In the genomic region with DNA sequence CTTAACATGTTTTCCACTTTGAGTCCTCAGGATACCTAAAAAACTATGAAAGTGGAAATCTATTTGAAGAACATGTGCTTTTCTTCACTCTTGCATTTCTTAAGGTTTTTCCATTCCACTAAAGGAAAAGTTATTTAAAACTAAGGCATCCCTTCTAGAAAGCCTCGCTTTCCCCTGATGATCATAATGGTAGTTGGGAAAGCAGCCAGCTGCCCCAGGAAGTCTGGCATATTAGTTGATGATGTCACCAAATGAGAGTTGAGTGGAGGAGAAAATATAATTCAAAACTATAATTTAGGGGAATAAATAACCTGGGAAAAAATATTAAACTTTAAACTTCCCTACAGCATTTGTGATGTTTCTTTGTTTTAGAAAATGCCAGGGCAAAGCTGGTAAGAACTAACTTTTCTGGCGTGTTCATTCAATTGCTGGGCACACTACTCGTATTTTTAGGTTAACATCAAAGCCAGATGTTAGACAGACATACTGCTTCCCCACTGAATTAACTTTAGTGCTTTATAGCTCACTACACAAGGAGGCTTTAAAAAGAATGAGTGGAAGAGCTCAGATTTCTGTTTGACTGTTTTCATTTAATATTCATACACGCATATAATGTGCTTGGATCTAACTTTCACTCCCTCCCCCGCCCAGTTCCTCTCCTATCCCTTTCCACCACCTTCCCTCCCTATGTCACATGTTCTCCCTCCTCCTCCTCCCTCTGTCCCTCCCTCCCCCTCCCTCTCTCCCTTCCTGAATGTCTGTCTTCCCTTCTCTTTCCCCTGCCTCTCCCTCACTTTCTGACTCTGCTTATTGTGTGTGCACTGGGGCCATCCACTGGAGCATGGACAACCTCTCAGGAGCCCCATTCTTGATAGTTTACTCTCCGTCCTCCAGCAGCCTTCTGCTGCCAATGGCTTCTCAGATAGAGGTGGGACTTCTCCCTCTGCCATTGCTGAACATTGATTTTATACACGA, we compare ENCODE assay signal across 14 mouse cellular contexts. TPM values are rescaled to one million over a fixed set of nuclear protein-coding genes. Genes with fewer than 3 reads are reported as not detected.
DNase-seq lines count a peak whose midpoint lies in the region; ATAC-seq lines count a peak whose summit lies in the region.
"Had no signal": no experiment of that assay in that cellular context is flagged by ENCODE, and none has a peak within 500 bp of the region (broad histone marks: within the 10 kb centered on the region; RNA-seq: fewer than 3 reads in every experiment).

No protein-coding gene starts in this region.

- 0 out of 2 replicates have a peak, but pooled peaks cover 3% of the 10 kb centered on the region for H3K4me1 ChIP-seq in kidney, embryonic 16.5 days (ENCODE audit: insufficient read depth, low read length)
- H3K4me1 ChIP-seq in embryonic facial prominence, embryonic 11.5 days (ENCODE audit: control insufficient read depth, insufficient read depth, low read length), result no peaks in the 10 kb centered on the region
- peaks cover 32% of the 10 kb centered on the region for H3K4me1 ChIP-seq in limb, embryonic 13.5 days
- H3K4me1 ChIP-seq in forebrain, embryonic 10.5 days, result no peaks in the 10 kb centered on the region

- H3K9ac ChIP-seq in kidney, embryonic 16.5 days (replicated peaks; ENCODE audit: low read length), result no peak overlapping the region
- H3K9ac ChIP-seq in embryonic facial prominence, embryonic 11.5 days (replicated peaks; ENCODE audit: low read length), result no peak overlapping the region
- H3K9ac ChIP-seq in limb, embryonic 13.5 days, result no peak overlapping the region

- no peaks in the 10 kb centered on the region for H3K9me3 ChIP-seq in kidney, embryonic 16.5 days (ENCODE audit: low read length)
- H3K9me3 ChIP-seq in embryonic facial prominence, embryonic 11.5 days (replicated peaks; ENCODE audit: control insufficient read depth, low read length), result no peaks in the 10 kb centered on the region
- no peaks in the 10 kb centered on the region for H3K9me3 ChIP-seq in limb, embryonic 13.5 days
- H3K9me3 ChIP-seq in forebrain, embryonic 10.5 days, result no peaks in the 10 kb centered on the region

- H3K4me3 ChIP-seq in kidney, embryonic 16.5 days (ENCODE audit: low read length), result no peak overlapping the region
- no peak overlapping the region for H3K4me3 ChIP-seq in embryonic facial prominence, embryonic 11.5 days (ENCODE audit: low read depth, low read length)
- no peak overlapping the region for H3K4me3 ChIP-seq in limb, embryonic 13.5 days
- H3K4me3 ChIP-seq in forebrain, embryonic 10.5 days, result no peak overlapping the region
- H3K4me3 ChIP-seq: layer of hippocampus, adult 2 months had no signal

- DNase-seq in frontal cortex, postnatal 36 days (ENCODE audit: low spot score in 2 of 2), result no peak
- no peak for DNase-seq in kidney, adult 18-20 months
- DNase-seq in embryonic facial prominence, embryonic 11.5 days (ENCODE audit: low spot score), result peak; percentile 57
- no peak for DNase-seq in forebrain, embryonic 10.5 days (ENCODE audit: extremely low spot score, low spot score)
- no peak for DNase-seq in ovary, postnatal 14 days (ENCODE audit: low spot score)
- DNase-seq: cerebellum, adult 8-10 months; gastrocnemius, postnatal 14 days; thymus, postnatal 25 days had no signal

- WGBS in kidney, embryonic 16.5 days, result 42% methylated on average over 7 of the region's 7 CpGs
- WGBS in embryonic facial prominence, embryonic 11.5 days, result 61% methylated on average over 7 of the region's 7 CpGs
- 25% methylated on average over 7 of the region's 7 CpGs for WGBS in limb, embryonic 13.5 days
- 83% methylated on average over 7 of the region's 7 CpGs for WGBS in forebrain, embryonic 10.5 days

- H3K36me3 ChIP-seq in kidney, embryonic 16.5 days (ENCODE audit: insufficient read depth, low read length), result no peaks in the 10 kb centered on the region
- no peaks in the 10 kb centered on the region for H3K36me3 ChIP-seq in embryonic facial prominence, embryonic 11.5 days (replicated peaks; ENCODE audit: control insufficient read depth, insufficient read depth, low read depth, low read length)
- H3K36me3 ChIP-seq in limb, embryonic 13.5 days, result no peaks in the 10 kb centered on the region
- H3K36me3 ChIP-seq in forebrain, embryonic 10.5 days (replicated peaks), result no peaks in the 10 kb centered on the region

- H3K27ac ChIP-seq in kidney, embryonic 16.5 days (ENCODE audit: low read length), result no peak overlapping the region
- no peak overlapping the region for H3K27ac ChIP-seq in embryonic facial prominence, embryonic 11.5 days (replicated peaks; ENCODE audit: low read depth, low read length)
- H3K27ac ChIP-seq in limb, embryonic 13.5 days, result peak overlapping the region; percentile 89
- no peak overlapping the region for H3K27ac ChIP-seq in forebrain, embryonic 10.5 days
- H3K27ac ChIP-seq: layer of hippocampus, adult 2 months had no signal

- ATAC-seq in frontal cortex, adult (ENCODE audit: low TSS enrichment), result peak; percentile 67
- peak; percentile 49; the same call in 1 of the 2 replicates for ATAC-seq in kidney, embryonic 16.5 days (ENCODE audit: low FRiP score, low TSS enrichment)
- peak; percentile 39; the same call in 1 of the 2 replicates for ATAC-seq in embryonic facial prominence, embryonic 11.5 days (replicated peaks; ENCODE audit: insufficient number of reproducible peaks, low FRiP score, low TSS enrichment, low read depth)
- peak; percentile 93 for ATAC-seq in limb, embryonic 13.5 days (ENCODE audit: low FRiP score, low read depth)
- ATAC-seq: lung, postnatal 0 days had no signal

- no peaks in the 10 kb centered on the region for H3K27me3 ChIP-seq in kidney, embryonic 16.5 days (ENCODE audit: insufficient read depth, low read length)
- H3K27me3 ChIP-seq in embryonic facial prominence, embryonic 11.5 days (ENCODE audit: control insufficient read depth, insufficient read depth, low read length), result no peaks in the 10 kb centered on the region
- no peaks in the 10 kb centered on the region for H3K27me3 ChIP-seq in limb, embryonic 13.5 days
- no peaks in the 10 kb centered on the region for H3K27me3 ChIP-seq in forebrain, embryonic 10.5 days (ENCODE audit: poor library complexity, severe bottlenecking)

- no peak overlapping the region for H3K4me2 ChIP-seq in kidney, embryonic 16.5 days (replicated peaks; ENCODE audit: low read depth, low read length)
- H3K4me2 ChIP-seq in embryonic facial prominence, embryonic 11.5 days (ENCODE audit: low read depth, low read length), result no peak overlapping the region
- H3K4me2 ChIP-seq in limb, embryonic 13.5 days (replicated peaks), result peak overlapping the region; percentile 35
- H3K4me2 ChIP-seq: midbrain, embryonic 11.5 days had no signal

RNA-seq across cellular contexts. Expression of a gene that starts 58.8 kb away (rescaled TPM):
- 146 and 147 TPM in 2 replicates for polyA plus RNA-seq in kidney, embryonic 16.5 days (2015; fragmentation: Nextera tagmentation; extraction: Ambion mirVana)
- polyA plus RNA-seq in embryonic facial prominence, embryonic 11.5 days (2014; fragmentation: Nextera tagmentation; extraction: Ambion mirVana), result 125 and 136 TPM in 2 replicates
- 250 and 254 TPM in 2 replicates for polyA plus RNA-seq in limb, embryonic 13.5 days (2015; fragmentation: Nextera tagmentation; extraction: Ambion mirVana)
- polyA plus RNA-seq in forebrain, embryonic 10.5 days (2016; fragmentation: Nextera tagmentation; extraction: Ambion mirVana), result 43.9 and 45.6 TPM in 2 replicates

Comparison
In these comparisons a context has a peak if more than half of its experiments do, and no peak if none do; other contexts are left out.
1. ATAC-seq: peak in every context shown above with its lines; median percentile 93 in limb, embryonic 13.5 days; 67 in frontal cortex, adult; 49 in kidney, embryonic 16.5 days; 39 in embryonic facial prominence, embryonic 11.5 days.